Mouse (Mus musculus) ovary, postnatal 36 days (tissue): ENCODE measurements around the gene Cct7.

Source experiments
- DNase-seq: peaks from one replicate; pipeline ENCODE4 v3.0.0; 2022; ENCODE audit warnings: low spot score, mixed read lengths

Cct7 gene

DNA sequence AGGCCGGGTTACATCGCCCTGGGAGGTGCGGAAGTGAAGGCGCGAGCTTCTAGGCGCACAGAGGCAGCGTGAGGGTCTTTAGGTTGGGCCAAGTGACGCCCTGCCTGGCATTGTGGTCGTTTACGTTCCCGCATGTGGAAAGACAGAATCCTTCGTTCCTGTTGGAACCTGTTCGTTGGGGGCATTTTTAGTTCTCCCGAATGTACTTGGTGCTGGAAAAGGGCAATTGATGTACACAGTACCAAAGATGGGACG, 1.0 kb downstream of the Cct7 start:
- no peak for DNase-seq

DNA sequence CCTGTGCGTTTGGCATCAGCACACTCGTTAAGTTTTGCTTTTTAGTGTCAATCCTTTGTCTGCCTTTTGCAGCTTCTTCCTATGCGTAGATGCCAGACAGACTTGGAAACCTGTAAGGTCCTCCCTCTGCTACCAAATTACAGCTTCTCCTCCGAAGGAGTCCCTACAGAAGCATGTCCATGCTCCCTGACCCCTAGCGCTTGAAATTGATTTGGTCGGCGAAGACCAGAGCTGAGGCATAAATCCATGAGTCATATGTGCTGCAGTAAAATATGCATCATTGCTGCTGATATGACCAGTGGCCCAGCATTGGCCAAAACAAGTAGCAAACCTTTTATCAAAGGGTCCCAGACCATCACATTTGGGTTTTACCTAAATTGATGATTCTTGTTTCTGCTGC, 1.5 kb downstream of the Cct7 start:
- no peak for DNase-seq

DNA sequence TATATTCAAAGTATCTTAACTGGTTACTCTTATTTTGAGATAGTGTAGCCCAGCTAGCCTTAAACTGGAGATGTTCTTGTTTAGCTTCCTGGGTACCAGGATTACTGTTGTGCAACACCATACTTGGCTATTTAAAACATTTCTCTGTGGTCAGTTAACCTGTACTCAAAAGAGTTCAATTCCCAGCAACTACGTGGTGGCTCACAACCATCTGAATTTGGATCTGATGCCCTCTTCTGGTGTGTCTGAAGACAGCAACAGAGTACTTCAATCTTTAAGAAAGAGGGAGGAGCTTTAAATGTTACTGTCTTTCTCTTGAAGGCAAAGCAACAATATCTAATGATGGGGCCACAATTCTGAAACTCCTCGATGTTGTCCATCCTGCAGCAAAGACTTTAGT, 8.3 kb downstream of the Cct7 start:
- no peak for DNase-seq

DNA sequence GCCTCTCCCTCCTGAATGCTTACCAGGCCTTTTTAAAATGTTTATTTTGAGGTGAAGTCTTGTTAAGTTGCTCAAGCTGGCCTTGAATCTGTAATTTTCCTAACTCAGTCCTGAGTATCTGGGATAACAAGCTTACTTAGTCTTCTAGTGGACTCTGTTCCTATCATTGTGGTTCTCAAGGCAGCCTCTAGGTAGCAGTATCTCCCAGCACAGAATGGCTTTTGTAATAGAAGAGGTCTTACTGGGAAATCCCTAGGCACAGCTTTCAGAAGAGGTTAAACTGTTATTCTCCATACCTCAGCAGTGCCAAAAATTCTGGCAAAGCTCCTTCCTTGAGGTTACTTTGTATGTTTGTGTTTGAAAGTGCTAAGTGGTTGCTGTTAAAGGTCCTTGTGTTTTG, 14.1 kb downstream of the Cct7 start:
- DNase-seq, result no peak

DNA sequence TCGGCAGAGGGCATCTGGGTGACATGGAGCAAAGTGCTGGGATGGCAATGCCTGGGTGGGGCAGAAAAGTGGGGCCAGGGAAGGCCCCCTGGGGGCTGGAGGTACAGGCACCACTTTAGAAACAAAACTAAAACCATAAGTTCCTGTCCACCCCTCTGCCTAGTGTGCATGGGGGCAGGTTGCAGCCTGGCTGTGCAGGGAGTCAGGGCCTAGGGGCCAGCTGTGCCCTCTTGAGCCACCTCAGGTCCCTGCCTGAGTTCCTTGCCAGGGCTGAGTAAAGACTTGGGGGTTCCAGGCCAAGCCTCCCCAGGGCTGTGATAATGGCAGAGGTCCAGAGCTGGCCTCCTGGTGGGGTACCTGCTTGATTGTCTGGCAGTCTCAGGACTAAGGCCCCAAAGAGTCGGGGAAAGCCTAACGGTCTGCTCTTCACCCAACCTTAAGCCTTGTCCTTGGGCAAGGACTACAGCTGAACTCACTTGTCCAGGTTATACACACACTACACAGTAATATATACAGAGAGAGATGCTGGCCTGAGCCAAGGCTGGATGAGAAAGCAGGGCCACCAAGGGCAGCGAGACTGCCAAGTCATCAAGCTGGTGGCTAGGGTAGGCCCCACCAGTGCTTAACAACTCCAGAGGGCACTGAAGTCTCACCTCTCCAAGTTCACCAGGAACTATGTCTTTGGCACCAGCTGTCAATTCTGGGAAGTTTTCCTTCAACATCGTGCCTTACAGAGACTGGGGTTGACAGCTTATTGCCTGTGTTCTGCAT, 18.5 kb downstream of the Cct7 start:
- no peak for DNase-seq

DNA sequence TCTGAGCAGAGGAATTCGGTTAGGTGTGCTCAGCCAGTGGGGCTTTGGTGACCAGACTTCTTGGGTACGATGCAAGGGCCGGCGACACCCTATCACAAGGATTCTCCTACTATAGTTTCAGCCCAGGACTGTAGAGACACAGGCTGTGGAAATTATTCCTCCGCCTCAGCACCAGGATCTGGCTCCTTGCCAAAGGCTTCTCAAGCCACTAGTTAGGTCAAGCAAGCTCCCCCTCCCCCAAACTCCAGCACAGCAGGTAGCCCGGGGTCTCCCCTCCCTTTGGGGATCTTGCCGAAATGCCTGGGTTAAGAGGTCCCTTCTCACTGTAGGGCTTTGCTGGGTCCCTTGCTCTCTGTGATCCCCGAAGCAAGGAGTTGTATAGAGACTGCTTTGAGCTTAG, 20.6 kb downstream of the Cct7 start:
- no peak for DNase-seq

DNA sequence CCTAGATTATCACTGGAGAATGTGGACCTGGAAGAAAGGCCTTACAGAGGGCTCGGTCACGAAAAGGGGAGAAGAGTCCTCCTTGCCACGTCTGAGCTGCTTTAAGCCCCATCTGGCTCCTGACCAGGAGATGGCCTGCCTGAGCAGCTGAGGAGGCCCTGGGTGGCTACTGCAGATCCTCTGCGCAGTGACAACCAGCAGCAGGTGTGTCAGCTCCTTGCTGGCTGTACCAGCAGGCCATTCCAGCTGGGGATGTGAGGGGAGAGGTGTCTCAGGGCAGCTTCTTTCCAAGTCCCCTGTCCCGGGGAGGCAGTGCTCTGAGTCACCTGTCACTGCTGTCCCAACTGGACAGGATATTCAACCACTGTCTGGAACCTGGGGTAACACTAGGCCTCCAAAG, 21.2 kb downstream of the Cct7 start:
- DNase-seq, result no peak

DNA sequence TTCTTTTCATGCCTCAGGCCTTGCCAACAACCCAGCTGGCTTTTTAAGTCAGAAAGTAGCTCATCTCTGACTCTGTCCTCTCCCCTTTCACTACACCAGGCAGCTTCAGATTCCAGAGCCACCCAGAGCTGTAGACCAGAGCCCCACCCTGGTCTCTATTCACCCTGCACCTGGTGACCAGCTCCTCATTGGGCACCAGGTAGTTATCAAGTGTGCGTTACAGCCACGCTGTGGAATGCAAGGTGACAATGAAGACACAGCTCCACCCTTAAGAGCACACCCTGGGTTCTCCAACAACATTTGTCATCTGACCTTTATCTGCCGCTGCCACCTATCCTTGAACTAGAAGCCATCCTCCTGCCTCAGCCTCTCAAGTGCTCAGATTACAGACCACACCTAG, 24.3 kb downstream of the Cct7 start:
- no peak for DNase-seq

DNA sequence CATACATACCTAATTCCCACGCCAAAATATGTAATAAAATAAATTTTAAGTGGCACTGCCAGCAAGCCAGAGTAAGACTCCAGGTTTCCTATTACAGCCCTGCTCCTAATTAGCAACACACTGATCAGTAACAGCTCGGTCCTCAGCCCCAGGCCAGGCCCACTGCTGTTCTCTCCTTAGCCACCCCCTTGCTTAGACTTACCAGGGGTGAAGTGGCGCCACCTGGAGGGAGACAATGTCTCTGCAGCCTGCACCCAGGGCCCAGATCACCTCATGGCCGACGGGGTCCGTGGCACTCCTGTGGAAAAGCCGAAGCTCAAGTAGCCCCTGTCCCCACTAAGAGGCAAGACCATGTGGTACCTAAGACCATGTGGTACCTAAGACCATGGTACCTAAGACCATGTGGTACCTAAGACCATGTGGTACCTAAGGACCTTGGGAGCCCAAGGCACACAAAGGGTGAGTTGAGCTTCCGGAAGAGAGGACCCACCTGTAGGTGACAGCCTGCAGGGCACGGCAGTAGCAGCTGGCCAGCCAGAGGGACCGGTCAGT, 26.1 kb downstream of the Cct7 start:
- no peak for DNase-seq

DNA sequence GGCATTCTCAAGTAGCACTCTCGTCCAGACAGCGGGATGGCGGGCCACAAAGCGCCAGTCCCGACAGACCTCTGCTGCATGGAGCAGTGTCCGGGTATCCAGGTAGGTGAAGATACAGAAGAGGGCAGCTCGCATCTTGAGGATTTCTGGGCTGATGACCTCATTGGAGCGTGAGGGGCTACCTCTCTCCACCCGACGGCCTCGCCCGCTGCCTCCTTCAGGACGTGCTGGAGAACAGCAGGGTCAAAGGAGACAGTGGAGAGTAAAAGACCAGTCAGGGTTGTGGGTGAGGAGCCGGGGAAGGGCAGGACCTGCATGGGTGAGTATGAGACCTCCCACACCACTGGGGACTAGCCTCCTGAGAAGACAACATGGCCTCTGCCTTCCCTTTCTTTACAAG, 27.1 kb downstream of the Cct7 start:
- no peak for DNase-seq

DNA sequence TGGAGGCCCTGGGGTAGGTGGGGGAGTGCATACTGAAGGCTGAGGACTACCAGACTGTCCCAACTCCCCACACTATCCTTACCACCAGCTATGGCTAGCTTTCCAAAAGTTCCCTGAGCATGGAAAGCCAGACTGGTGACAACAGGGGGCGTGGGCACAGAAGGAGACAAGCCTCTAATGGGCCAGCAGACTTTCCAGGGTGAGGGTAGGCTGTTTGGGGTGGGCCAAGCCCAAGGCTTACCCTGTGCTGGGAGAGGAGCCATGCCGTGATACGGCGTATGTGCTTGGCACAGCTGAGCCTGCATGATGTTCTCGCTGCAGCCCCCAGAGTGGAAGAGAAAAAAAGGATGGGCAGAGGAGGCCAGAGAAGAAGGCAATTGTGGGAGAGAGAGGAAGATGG, 28.7 kb downstream of the Cct7 start:
- no peak for DNase-seq

DNA sequence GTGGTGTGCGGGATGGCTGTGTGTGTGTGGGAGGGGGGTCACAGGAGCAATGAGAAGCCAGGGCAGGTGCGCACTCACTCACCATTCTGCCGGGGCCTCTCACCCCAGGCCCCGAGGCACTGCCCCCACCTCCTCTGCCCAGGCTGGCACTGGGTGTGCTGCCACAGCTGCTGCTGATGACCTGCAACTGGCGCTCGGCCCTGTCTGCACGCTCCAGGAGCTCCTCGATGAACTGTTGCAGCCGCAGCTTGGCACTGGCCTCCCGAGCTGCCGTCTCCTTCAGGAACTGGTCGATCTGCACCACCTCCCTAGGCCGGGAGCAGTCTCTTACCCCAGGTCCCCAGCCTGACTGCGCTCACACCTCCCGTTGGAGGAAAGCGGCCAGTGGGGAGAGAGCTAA, 29.4 kb downstream of the Cct7 start:
- no peak for DNase-seq

DNA sequence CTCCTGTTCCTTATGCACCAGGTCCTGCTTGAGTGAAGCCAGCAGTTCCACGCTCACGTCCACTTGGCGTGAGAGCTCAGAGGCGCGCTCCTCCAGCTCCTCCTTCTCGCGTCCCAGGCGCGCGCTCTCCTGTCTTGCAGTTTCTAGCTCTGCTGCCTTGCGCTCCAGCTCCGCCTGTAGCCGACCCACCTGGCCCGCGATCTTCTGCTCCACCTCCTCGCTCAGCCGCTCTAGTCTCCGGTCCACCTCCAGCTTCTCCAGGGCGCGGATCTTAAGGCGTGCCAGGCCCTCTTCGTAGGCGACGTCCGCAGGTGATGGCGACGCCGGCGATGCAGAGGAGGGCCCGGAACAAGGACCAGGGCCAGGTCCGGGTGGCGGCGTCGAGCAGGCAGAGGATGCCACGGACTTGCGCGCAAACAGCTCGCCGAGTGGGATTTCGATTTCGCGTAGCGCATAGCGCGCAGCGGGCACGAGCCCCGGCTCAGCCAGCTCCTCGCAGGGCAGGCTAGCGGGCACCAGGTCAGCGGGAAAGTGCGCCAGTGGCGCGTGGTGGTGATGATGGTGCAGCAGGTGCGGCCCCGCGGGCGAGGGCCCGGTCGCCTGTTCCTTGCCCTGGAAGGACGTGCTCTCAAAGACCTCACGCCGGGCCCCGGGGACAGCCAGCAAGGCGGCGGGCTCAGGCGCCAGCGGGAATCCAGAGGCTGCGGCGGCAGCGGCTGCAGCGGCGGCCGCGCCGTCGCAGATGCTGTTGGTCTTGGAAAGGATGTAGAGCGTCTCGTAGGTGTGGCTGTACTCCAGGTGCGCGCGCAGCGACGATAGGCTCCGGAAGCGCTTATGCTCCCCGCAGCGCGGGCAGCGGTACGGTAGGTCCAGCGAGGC, 32.8 kb downstream of the Cct7 start:
- no peak for DNase-seq

DNA sequence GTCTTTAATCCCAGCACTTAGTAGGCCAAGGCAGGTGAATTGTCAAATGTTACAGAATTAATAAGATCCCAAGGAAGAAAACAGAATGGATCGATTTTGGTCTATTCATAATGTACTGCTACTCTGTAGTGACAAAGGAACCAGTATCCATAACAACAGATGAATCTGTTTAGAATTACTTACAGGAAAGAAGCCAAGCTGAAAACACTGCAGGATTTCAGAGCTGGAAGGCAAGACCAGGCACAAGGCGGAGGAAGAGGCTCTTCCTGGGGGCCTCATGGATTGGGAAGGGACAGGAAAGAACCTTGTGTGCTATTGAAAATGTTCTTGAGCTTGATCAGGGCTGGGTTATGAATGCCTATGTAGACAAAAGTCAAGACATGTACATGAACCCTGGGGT, 34.4 kb downstream of the Cct7 start:
- no peak for DNase-seq

DNA sequence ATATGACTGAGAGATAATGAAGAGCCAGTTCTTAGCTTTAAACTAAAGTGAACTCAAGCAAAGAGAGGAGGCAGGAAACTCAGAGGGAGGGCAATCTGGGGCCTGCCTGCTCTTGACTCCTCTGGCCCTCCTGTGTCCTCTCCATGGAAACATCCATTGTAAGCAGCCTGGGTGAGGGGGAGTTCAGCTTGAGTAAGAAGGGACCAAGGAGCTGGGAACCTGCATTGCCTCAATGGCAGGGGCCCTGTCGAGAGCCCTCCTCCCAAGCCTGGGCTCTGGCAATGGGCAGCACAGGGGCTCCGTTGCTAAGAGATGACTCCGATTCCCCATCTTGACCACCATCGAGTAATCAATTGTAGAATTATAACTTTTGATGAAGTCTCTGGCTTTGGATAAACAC, 37.2 kb downstream of the Cct7 start:
- DNase-seq, result no peak

DNA sequence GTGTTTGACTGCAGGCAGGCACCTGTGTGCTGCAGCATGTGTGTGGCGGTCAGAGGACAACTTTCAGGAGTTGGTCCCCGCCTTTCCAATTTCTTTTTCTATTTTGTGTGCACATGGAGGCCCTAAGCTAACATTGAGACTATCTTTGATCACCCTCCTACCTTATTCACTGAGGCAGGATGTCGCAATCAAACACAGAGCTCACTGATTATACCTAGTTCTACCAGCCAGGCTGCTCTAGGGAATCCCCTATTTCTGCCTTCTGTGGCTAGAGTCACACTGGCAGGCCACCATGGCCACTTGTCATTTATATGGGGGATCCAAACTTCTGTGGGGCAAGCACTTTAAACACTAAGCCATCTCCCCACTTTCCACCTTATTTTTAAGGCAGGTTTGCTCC, 38.4 kb downstream of the Cct7 start:
- no peak for DNase-seq

DNA sequence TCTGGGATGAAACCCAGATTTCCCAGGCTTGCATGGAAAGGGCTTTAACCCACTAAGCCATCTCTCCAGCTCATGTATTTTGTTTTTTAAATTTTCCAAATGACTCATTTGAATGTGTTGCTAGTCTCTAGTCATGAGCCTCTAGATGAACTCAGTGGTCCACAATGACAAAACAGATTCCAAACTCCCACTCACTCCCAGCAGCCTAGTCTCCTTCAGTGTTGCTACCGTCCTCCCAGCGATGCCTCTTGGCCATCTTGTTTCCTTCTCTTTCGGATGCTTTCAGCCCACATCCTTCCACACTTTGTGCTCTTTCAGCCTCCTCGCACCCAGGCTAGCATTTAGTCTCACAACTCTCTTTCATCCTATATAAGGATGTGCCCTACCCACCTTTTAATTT, 38.9 kb downstream of the Cct7 start:
- DNase-seq, result no peak

DNA sequence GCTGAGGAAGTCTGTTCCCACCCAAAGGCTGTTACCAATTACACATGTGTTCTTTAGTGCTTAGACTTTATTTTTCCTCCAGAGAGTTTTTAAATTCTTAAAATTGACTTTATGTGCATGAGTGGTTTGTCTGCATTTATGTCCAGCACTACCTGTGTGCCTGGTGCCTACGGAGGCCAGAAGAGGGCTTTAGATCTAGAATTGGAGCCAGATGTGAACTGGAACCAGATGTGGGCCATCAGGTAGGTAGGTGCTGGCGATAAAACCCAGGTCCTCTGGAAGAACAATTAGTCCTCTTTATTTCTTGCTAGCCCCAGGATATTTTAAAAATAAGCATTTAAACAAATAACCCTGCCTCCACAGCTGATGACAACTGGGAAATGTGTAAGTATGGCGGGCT, 40.3 kb downstream of the Cct7 start:
- no peak for DNase-seq

DNA sequence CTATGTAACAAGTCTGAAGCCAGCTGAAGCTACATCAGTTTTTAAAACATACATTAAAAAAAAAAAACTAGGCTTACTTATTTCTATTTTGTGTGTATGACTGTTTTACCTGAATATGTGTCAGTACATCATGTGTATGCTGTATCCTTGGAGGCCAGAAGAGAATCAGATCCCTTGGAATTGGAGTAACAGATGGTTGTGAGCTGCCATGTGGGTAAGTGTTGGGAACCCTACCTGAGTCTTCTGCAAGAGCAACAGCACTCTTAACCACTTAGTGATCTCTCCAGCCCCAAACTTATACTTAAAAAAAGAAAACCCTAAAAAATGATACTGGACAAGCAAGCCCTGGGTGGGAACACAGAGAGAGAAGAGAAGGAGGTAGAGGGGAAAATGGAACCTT, 45.7 kb downstream of the Cct7 start:
- DNase-seq, result no peak

DNA sequence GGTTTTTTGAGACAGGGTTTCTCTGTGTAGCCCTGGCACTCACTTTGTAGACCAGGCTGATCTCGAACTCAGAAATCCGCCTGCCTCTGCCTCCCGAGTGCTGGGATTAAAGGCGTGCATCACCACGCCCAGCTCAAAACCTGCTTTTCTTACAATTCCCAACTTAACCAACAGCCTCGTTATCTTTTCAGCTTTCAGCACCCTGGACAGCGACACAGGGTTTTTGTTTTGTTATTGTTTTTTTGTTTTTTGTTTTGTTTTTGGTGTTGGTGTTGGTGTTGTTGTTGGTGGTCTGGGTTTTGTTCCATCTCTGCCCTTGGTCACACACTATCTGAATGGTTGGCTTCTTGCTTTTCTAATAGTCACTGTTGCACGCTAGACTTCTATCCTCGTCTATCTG, 46.8 kb downstream of the Cct7 start:
- DNase-seq, result no peak

DNA sequence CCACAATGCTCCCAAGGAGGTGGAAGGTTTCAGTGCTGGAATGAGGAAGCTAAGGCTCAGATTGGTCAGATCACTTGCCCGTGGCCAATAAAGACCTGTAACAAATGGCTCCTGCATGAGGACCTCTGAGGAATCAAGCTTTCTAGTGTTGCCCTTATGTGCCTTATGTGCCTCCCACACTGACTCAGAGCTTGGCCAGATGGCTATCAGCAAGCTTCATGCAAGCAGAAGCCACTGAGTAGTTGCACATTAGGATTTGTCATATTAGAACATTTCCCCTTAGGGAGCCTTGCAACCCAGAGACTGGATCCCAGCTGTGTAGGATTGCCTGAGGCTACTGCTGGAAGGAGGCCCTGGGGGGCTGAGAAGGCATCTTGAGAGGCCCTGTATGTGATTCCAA, 49.1 kb downstream of the Cct7 start:
- no peak for DNase-seq

DNA sequence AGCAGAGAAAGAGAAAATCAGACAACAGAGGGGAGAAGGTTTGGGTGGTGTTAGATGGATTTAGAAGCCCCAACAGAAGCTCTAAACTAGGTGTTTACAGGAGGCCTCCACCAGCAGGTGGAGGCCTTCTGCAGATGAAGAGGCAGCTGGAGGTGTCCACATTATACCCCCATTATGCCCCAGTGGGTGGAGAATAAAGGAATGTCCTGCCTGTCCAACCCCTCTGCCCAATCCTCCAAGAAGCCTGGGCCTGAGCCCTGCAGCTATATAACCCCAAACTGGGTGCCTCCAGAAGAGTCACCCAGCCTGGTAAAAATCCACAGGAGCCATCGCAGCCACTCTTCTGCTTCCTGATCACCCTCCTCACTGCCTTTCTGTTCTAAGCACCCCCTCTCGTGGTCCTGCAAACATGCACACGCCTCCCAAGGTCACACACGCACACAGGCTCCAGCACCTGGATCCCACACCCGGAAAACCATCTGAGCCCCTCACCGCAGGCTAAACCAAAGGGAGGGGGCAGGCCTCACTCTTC, 50.3 kb downstream of the Cct7 start:
- DNase-seq, result no peak

DNA sequence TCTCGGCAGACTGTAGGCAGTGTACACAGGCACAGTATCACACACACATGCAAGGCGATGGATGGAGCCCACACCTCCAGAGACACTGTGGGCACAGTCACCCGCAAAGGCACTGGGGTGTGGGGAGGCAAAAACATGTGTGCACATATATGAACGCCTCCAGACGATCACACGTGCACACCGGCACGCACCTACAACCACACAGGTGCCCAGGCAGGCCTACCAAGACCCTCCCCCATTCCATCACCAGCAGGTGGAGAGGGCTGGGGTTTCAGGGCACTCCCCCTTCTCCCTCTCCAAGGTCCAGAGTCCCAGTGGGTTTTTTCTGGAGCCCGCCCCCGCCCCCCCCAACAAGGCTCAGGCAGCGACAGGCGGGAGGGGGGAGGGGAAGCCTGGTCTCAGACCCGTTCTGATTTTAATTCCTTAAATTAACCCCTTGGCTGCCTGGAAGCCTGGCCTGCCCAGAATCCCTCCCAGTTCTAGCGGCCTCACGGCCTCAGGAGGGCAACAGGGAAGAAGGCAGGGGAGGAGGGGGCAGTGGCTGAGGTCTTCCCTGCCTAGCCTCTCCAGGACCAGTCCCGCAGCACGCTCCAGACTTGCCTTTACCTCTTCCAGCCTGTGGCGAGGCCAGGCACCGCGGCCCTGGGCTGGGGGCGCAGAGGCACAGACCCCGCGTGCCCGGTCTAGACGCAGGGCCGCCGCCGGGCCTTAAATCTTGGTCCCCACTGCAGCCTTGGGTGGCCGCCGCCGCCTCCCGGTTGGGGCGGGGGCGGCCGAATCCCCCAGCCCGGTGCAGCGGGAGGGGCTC, 51.0 kb downstream of the Cct7 start:
- DNase-seq, result no peak
